Mouse (Mus musculus) megakaryocyte, embryonic 14.5 days (primary cell): ENCODE results near the gene Mapkap1.

Experiments
- FLI1 ChIP-seq: IDR thresholded peaks from 2 replicates; pipeline ENCODE4 v1.6.1; 2012; ENCODE audit warnings: low read length, inconsistent platforms, mixed read lengths
- GATA1 ChIP-seq: IDR thresholded peaks from 3 replicates; pipeline ENCODE4 v1.6.1; 2012; ENCODE audit warnings: mixed read lengths, low read length, inconsistent platforms, borderline replicate concordance

DNA sequence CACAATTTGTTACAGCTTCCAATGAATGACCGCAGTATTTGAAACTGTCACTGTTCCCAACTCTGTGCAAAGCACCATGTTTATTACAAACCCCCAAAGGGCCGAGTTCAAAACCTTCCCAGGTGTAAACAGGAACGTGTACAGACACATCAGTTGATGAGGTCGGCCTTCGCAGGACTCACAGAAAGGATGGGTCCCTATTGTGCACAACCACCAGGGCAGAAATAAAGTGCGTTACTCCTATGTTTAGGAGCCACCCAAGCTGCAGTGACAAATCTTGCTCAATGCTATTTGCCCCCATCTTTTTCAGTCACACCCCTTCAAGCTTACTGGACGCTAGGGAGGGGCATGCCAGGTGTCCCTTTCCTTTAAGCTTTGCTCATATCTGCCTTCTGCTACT, 1.0 kb downstream of the Mapkap1 start:
- TF ChIP-seq GATA1, result no peak
- TF ChIP-seq FLI1, result no peak
